Mouse (Mus musculus) lung, adult 2 months (tissue): ENCODE measurements around the gene Prkar2a. TPM values are rescaled to one million over a fixed set of nuclear protein-coding genes. Genes with fewer than 3 reads are reported as not detected.

Experiments used
- DNase-seq: peaks from one replicate; pipeline ENCODE4 v3.0.0; 2022
- H3K4me1 ChIP-seq: fragments of 200-500 bp; 2 replicates; pipeline ENCODE4 v1.6.1; 2011; ENCODE audit warnings: low read length; ENCODE audit not compliant: control insufficient read depth, insufficient read depth
- H3K4me3 ChIP-seq: fragments of 200-500 bp; replicated peaks from 2 replicates; pipeline ENCODE3; 2011; ENCODE audit warnings: low read depth, mild to moderate bottlenecking, control low read depth, low read length; ENCODE audit errors: extremely low read depth
- CTCF ChIP-seq: fragments of 200-500 bp; IDR thresholded peaks from 2 replicates; pipeline ENCODE4 v1.5.1; 2011; ENCODE audit warnings: mild to moderate bottlenecking, low read length, control low read depth; ENCODE audit not compliant: insufficient read depth
- POLR2A ChIP-seq: fragments of 200-500 bp; IDR thresholded peaks from 2 replicates; pipeline ENCODE4 v1.6.1; 2011; ENCODE audit warnings: low read depth, mild to moderate bottlenecking, control low read depth, low read length, borderline replicate concordance; ENCODE audit errors: extremely low read depth
- WGBS: fragments of 180-500 bp; shearing (Covaris S2); methylation state at CpG from one replicate; pipeline ENCODE4 v1.1.7; 2018; 5-methylcytosine and 5-hydroxymethylcytosine counted together
- polyA plus RNA-seq: library from polyadenylated mRNA; depleted of rRNA; stranded (reverse); fragments of >200 nt; gene quantifications from 2 replicates; pipeline ENCODE4 v1.2.3, GENCODE M21; 2012

Gene Prkar2a
- polyA plus RNA-seq, 1 experiment: 26.1 TPM

GRCm38 (mm10) chr9:108691846-108692225 lies 2.7 kb downstream of the Prkar2a start:
- under 1% methylated on average over 42 of the region's 42 CpGs for WGBS
- H3K4me1 ChIP-seq: peaks cover 14% of the 10 kb centered on the region
- peak; percentile 86 for DNase-seq
- H3K4me3 ChIP-seq: peak overlapping the region; percentile 64
- no peak for TF ChIP-seq CTCF
- TF ChIP-seq POLR2A: peak; percentile 61; the same call in 1 of the 2 replicates

DNA sequence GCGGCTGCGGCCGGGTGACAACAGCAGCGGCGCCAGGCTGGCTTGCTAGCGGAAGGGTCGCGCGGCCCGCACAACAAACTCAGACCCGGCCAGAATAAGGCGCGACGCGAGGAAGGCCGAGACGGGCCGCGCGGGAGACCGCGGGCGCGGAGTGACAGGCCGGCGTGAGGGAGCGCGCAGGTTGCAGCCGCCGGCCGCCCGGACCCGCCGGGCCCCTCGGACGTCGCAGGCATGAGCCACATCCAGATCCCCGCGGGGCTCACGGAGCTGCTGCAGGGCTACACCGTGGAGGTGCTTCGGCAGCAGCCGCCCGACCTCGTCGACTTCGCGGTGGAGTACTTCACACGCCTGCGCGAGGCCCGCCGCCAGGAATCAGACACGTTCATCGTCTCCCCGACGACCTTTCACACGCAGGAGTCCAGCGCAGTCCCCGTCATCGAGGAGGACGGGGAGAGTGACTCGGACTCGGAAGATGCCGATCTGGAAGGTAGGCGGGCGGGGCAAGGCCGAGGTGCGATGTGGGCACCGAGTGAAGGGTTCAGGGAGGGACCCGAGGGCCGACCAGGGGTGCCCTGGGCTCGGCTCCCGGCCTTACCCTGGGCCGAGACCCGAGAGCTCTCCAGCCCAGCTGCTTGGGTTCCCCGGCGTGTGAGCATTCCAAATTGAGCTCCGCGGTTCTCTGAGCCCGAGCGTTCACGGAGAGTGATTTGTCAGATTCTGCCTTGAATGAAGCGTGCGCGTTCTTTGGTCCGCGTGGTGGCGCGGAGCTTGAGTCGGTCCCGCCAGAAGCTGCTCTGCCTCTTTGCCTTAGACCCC lies 3.3 kb downstream of the Prkar2a start:
- peak; percentile 70 for DNase-seq
- peaks cover 14% of the 10 kb centered on the region for H3K4me1 ChIP-seq
- WGBS: under 1% methylated on average over 92 of the region's 92 CpGs
- 0 out of 2 replicates have a peak, but pooled peaks have one; percentile 11 for TF ChIP-seq CTCF
- no peak for TF ChIP-seq POLR2A
- peak overlapping the region; percentile 64 for H3K4me3 ChIP-seq

GRCm38 (mm10) chr9:108693946-108694345 lies 4.8 kb downstream of the Prkar2a start:
- peaks cover 14% of the 10 kb centered on the region for H3K4me1 ChIP-seq
- no peak for DNase-seq
- WGBS: 64% methylated on average over 4 of the region's 4 CpGs
- no peak for TF ChIP-seq CTCF
- TF ChIP-seq POLR2A: no peak
- no peak overlapping the region for H3K4me3 ChIP-seq

- DNase-seq: no peak
- H3K4me1 ChIP-seq: peaks cover 14% of the 10 kb centered on the region
- WGBS: 85% methylated on average over 1 of the region's 1 CpGs
- H3K4me3 ChIP-seq: no peak overlapping the region
- no peak for TF ChIP-seq POLR2A
These were observed 5.4 kb downstream of the Prkar2a start for GRCm38 (mm10) chr9:108694533-108694932.

DNA sequence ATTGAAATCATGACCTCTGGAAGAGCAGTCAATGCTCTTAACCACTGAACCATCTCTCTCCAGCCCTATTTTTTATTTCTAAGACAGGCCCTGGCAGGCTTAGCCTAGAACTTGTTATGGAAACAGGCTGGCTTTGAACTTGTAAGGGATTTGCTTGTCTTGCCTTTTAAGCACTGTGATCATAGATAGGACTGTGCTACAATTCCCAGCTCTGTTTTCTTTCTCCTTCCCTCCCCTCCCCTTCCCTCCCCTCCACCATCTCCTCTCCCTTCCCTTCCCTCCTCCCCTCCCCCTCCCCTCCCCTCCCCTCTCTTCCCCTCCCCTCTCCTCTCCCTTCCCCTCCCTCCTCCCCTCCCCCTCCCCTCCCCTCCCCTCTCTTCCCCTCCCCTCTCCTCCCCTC lies 13.4 kb downstream of the Prkar2a start:
- H3K4me3 ChIP-seq: no peak overlapping the region
- TF ChIP-seq CTCF (no peak), POLR2A (no peak)
- DNase-seq: no peak
- H3K4me1 ChIP-seq: peaks cover 10% of the 10 kb centered on the region

DNA sequence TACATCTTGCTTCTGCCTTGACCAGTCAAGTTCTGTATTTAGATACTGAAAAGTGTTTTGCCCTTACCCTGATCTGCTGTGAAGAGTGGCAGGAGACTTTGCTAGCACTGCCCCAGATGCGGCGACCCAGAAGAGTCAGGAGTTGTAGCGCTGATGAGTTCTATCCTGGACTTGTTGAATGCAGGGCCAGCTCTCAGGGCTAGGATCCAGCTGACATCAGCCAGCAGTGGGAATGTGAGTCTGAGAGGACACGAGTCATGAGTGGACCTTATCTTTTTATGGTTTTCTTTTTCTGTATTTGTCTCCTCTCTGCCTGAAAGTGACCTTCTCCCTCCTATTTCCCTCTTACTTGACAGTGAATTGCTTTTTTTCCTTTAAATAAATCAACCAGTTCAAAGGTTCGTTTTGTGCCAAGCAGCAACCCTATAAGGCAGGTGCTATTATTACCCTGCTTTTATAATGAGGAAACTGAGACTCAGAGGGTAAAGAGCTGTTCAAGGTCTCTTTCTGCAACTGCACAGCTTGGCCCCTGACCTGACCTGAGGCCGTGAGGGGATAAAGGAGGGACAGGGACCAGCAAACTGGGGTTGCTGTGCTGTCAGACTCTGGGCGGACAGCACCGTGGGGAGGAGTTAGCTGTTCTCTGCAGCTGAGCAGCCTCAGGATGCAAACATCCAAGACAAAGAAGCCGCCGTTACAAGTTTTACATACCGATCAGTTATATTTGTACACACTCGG lies 14.4 kb downstream of the Prkar2a start:
- 32% methylated on average over 12 of the region's 12 CpGs for WGBS
- no peak for DNase-seq
- Histone ChIP-seq H3K4me1 (peaks cover 10% of the 10 kb centered on the region), H3K4me3 (no peak overlapping the region)
- no peak for TF ChIP-seq CTCF
- no peak for TF ChIP-seq POLR2A

DNA sequence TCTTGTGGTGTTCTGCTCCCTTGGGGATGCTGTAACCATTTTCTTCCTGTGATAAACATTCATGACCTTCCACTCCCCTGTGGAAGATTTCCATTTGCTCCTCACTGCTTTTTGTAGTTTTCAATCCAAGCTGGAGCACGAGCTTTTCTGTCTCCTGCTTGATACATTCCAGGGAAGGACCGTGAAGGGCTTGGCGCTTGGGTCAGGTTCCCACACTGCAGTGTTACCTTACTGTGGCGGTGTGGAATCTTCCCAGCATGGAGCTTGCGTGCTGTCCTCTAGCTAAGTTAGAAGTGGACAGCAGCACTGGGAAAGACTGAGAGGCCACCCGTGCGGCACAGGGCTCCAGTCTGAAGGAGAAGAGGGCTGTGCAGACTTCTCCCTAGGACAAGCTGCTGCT lies 15.5 kb downstream of the Prkar2a start:
- WGBS: 71% methylated on average over 7 of the region's 7 CpGs
- H3K4me3 ChIP-seq: no peak overlapping the region
- DNase-seq: no peak
- TF ChIP-seq CTCF (no peak), POLR2A (no peak)
- H3K4me1 ChIP-seq: peaks cover 10% of the 10 kb centered on the region

GRCm38 (mm10) chr9:108707212-108707611 lies 18.1 kb downstream of the Prkar2a start:
- H3K4me3 ChIP-seq: no peak overlapping the region
- no peak for TF ChIP-seq CTCF
- no peak for TF ChIP-seq POLR2A
- H3K4me1 ChIP-seq: peaks cover 12% of the 10 kb centered on the region
- no peak for DNase-seq
- WGBS: 63% methylated on average over 2 of the region's 2 CpGs

GRCm38 (mm10) chr9:108708833-108709232 lies 19.7 kb downstream of the Prkar2a start:
- TF ChIP-seq POLR2A (no peak), CTCF (no peak)
- DNase-seq: no peak
- Histone ChIP-seq H3K4me1 (peaks cover 4% of the 10 kb centered on the region), H3K4me3 (no peak overlapping the region)
- WGBS: 92% methylated on average over 8 of the region's 8 CpGs

DNA sequence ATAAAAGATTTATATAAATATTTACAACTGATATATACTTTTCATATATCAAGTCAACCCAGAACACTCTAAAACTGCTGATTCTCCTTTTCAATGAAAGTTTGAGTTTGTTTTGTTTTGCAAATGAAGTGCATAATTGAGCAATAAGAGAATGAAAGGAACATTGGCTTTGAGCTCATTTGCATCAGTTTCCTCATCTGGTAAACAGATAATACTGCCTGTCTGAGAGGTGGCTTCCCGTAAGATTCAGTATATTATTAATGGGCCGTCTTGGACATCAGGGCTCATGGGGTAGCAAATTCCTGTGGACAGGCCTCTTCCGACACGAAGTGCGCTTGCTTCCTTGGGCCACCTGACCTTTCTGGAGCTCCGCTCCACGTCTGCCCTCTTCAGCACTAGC lies 21.7 kb downstream of the Prkar2a start:
- no peak for TF ChIP-seq POLR2A
- TF ChIP-seq CTCF: no peak
- H3K4me1 ChIP-seq: peaks cover 2% of the 10 kb centered on the region; the same call in 1 of the 2 replicates
- H3K4me3 ChIP-seq: no peak overlapping the region
- no peak for DNase-seq
- 69% methylated on average over 7 of the region's 7 CpGs for WGBS
